20 mouse cellular contexts compared by ENCODE assay signal in genomic region chr4:35228260-35228659, GRCm38 (mm10).
"Had no signal": no experiment of that assay in that cellular context is flagged by ENCODE, and none has a peak within 500 bp of the region (broad histone marks: within the 10 kb centered on the region; RNA-seq: fewer than 3 reads in every experiment).

No protein-coding gene starts in this region.

- ATAC-seq: liver, postnatal 0 days; lung, postnatal 0 days; midbrain, embryonic 13.5 days; midbrain, embryonic 16.5 days had no signal

- DNase-seq: liver, embryonic 13.5 days; liver, postnatal 0 days; lung, adult 2 months; lung, postnatal 14 days; lung, postnatal 36 days; retina, postnatal 1 day; right cerebral cortex, adult 18-20 months; thymus, adult 2 months; thymus, postnatal 25 days; thymus, postnatal 4 days had no signal

- H3K27ac ChIP-seq: liver, embryonic 13.5 days; liver, embryonic 15.5 days; lung, embryonic 15.5 days; macrophage; midbrain, embryonic 13.5 days; neural tube, embryonic 12.5 days; stomach, embryonic 15.5 days; stomach, postnatal 0 days had no signal

- H3K4me3 ChIP-seq: liver, embryonic 13.5 days; liver, embryonic 15.5 days; lung, embryonic 15.5 days; midbrain, embryonic 13.5 days; neural tube, embryonic 12.5 days; stomach, embryonic 15.5 days had no signal

- H3K4me2 ChIP-seq: liver, embryonic 13.5 days; liver, embryonic 15.5 days; lung, embryonic 15.5 days; midbrain, embryonic 11.5 days; midbrain, embryonic 13.5 days; neural tube, embryonic 12.5 days; stomach, embryonic 15.5 days had no signal

- H3K4me1 ChIP-seq: lung, embryonic 15.5 days; stomach, embryonic 15.5 days had no signal

- H3K9me3 ChIP-seq: liver, embryonic 13.5 days; liver, embryonic 15.5 days; lung, embryonic 15.5 days; midbrain, embryonic 13.5 days; neural tube, embryonic 12.5 days; stomach, embryonic 15.5 days had no signal

- H3K9ac ChIP-seq: liver, embryonic 13.5 days; liver, embryonic 15.5 days; liver, postnatal 0 days; lung, embryonic 15.5 days; midbrain, embryonic 13.5 days; neural tube, embryonic 12.5 days; stomach, embryonic 15.5 days had no signal

- H3K36me3 ChIP-seq: liver, embryonic 13.5 days; liver, embryonic 15.5 days; lung, embryonic 15.5 days; midbrain, embryonic 13.5 days; neural tube, embryonic 12.5 days; stomach, embryonic 15.5 days had no signal

- H3K27me3 ChIP-seq: liver, embryonic 13.5 days; liver, embryonic 15.5 days; lung, embryonic 15.5 days; neural tube, embryonic 12.5 days; stomach, embryonic 15.5 days had no signal
